Mouse (Mus musculus) forebrain, embryonic 13.5 days (tissue): ENCODE measurements around the gene Cdk17. TPM values are rescaled to one million over a fixed set of nuclear protein-coding genes. Genes with fewer than 3 reads are reported as not detected.

Source experiments
- ATAC-seq: fragments of 200-750 bp; cut with Nextera tagmentation; 2 replicates; pipeline ENCODE4 v1.8.0; 2017
- H3K27ac ChIP-seq: fragments of 300-500 bp; sonication (generic); 2 replicates; pipeline ENCODE4 v1.5.1; 2015; ENCODE audit warnings: inconsistent platforms, mild to moderate bottlenecking, moderate library complexity
- H3K27me3 ChIP-seq: fragments of 300-500 bp; sonication (generic); 2 replicates; pipeline ENCODE4 v1.6.1; 2015; ENCODE audit warnings: mild to moderate bottlenecking, inconsistent platforms
- H3K36me3 ChIP-seq: fragments of 300-500 bp; sonication (generic); 2 replicates; pipeline ENCODE4 v1.6.1; 2015; ENCODE audit warnings: mild to moderate bottlenecking, inconsistent platforms; ENCODE audit not compliant: poor library complexity, severe bottlenecking
- H3K4me1 ChIP-seq: fragments of 300-500 bp; sonication (generic); 2 replicates; pipeline ENCODE4 v1.6.1; 2015; ENCODE audit warnings: inconsistent platforms
- H3K4me2 ChIP-seq: fragments of 300-500 bp; sonication (generic); 2 replicates; pipeline ENCODE4 v1.6.1; 2015; ENCODE audit warnings: inconsistent platforms, mild to moderate bottlenecking, moderate library complexity
- H3K4me3 ChIP-seq: fragments of 300-500 bp; sonication (generic); 2 replicates; pipeline ENCODE4 v1.5.1; 2015; ENCODE audit warnings: mild to moderate bottlenecking, inconsistent platforms
- H3K9ac ChIP-seq: fragments of 300-500 bp; sonication (generic); 2 replicates; pipeline ENCODE4 v1.6.1; 2015; ENCODE audit warnings: mild to moderate bottlenecking, inconsistent platforms
- H3K9me3 ChIP-seq: fragments of 300-500 bp; sonication (generic); replicated peaks from 2 replicates; pipeline ENCODE4 v1.6.1; 2016; ENCODE audit warnings: inconsistent platforms
- WGBS: fragments of 180-500 bp; shearing (Covaris S2); methylation state at CpG from one replicate; pipeline ENCODE4 v1.1.7; 2015; 5-methylcytosine and 5-hydroxymethylcytosine counted together
- polyA plus RNA-seq: library from polyadenylated mRNA; unstranded; fragments of >200 nt; fragmentation: Nextera tagmentation; extraction: Ambion mirVana; gene quantifications from 2 replicates; pipeline ENCODE4 v1.2.1, GENCODE M21; 2015

The Cdk17 gene
- polyA plus RNA-seq, 1 experiment from 2014 or later, result 39.3 TPM

- H3K36me3 ChIP-seq, result no peaks in the 10 kb centered on the region; the same call in 1 of the 2 replicates
- no peak overlapping the region; the same call in 1 of the 2 replicates for H3K9ac ChIP-seq
- peak; percentile 74 for ATAC-seq
- H3K4me1 ChIP-seq, result peaks cover 61% of the 10 kb centered on the region
- H3K9me3 ChIP-seq, result no peaks in the 10 kb centered on the region
- H3K4me2 ChIP-seq, result peak overlapping the region; percentile 56
- no peaks in the 10 kb centered on the region for H3K27me3 ChIP-seq
- H3K4me3 ChIP-seq, result 0 out of 2 replicates have a peak overlapping the region, but pooled peaks have one; percentile 6
- 17% methylated on average over 16 of the region's 16 CpGs for WGBS
- H3K27ac ChIP-seq, result peak overlapping the region; percentile 80
Measured at GRCm38 (mm10) chr10:93261132-93261980, 100.7 kb downstream of the Cdk17 start.

GRCm38 (mm10) chr10:93261981-93262499 is 101.4 kb downstream of the Cdk17 start:
- peak; percentile 62 for ATAC-seq
- peaks cover 54% of the 10 kb centered on the region for H3K4me1 ChIP-seq
- H3K4me2 ChIP-seq, result peak overlapping the region; percentile 56
- no peaks in the 10 kb centered on the region for H3K27me3 ChIP-seq
- H3K9ac ChIP-seq, result no peak overlapping the region; the same call in 1 of the 2 replicates
- H3K27ac ChIP-seq, result peak overlapping the region; percentile 80
- no peaks in the 10 kb centered on the region for H3K9me3 ChIP-seq
- H3K36me3 ChIP-seq, result no peaks in the 10 kb centered on the region; the same call in 1 of the 2 replicates
- WGBS, result 9% methylated on average over 15 of the region's 15 CpGs
- H3K4me3 ChIP-seq, result 0 out of 2 replicates have a peak overlapping the region, but pooled peaks have one; percentile 6

- ATAC-seq, result peak; percentile 52
- Histone ChIP-seq H3K36me3 (no peaks in the 10 kb centered on the region; the same call in 1 of the 2 replicates), H3K27ac (peak overlapping the region; percentile 66), H3K9ac (0 out of 2 replicates have a peak overlapping the region, but pooled peaks have one; percentile 35), H3K4me3 (no peak overlapping the region), H3K9me3 (no peaks in the 10 kb centered on the region), H3K4me2 (peak overlapping the region; percentile 33), H3K4me1 (peaks cover 52% of the 10 kb centered on the region), H3K27me3 (no peaks in the 10 kb centered on the region)
- 14% methylated on average over 8 of the region's 8 CpGs for WGBS
Measured at GRCm38 (mm10) chr10:93263431-93263830, 102.8 kb downstream of the Cdk17 start.

- peak overlapping the region; percentile 33; the same call in 1 of the 2 replicates for H3K4me2 ChIP-seq
- WGBS, result 62% methylated on average over 5 of the region's 5 CpGs
- H3K9ac ChIP-seq, result no peak overlapping the region
- H3K27me3 ChIP-seq, result no peaks in the 10 kb centered on the region
- H3K4me3 ChIP-seq, result no peak overlapping the region
- peaks cover 52% of the 10 kb centered on the region for H3K4me1 ChIP-seq
- H3K36me3 ChIP-seq, result no peaks in the 10 kb centered on the region; the same call in 1 of the 2 replicates
- no peaks in the 10 kb centered on the region for H3K9me3 ChIP-seq
- no peak for ATAC-seq
- peak overlapping the region; percentile 66 for H3K27ac ChIP-seq
Measured at GRCm38 (mm10) chr10:93264001-93264400, 103.3 kb downstream of the Cdk17 start.

GRCm38 (mm10) chr10:93265833-93266232 is 105.2 kb downstream of the Cdk17 start:
- ATAC-seq, result no peak
- H3K27ac ChIP-seq, result no peak overlapping the region
- peaks cover 45% of the 10 kb centered on the region for H3K4me1 ChIP-seq
- H3K9ac ChIP-seq, result no peak overlapping the region
- WGBS, result 83% methylated on average over 9 of the region's 9 CpGs
- no peaks in the 10 kb centered on the region for H3K9me3 ChIP-seq
- no peak overlapping the region for H3K4me3 ChIP-seq
- no peak overlapping the region for H3K4me2 ChIP-seq
- H3K36me3 ChIP-seq, result no peaks in the 10 kb centered on the region; the same call in 1 of the 2 replicates
- H3K27me3 ChIP-seq, result no peaks in the 10 kb centered on the region

GRCm38 (mm10) chr10:93266521-93266920 is 105.8 kb downstream of the Cdk17 start:
- WGBS, result 93% methylated on average over 7 of the region's 7 CpGs
- Histone ChIP-seq H3K27ac (no peak overlapping the region), H3K4me1 (peaks cover 38% of the 10 kb centered on the region), H3K4me3 (no peak overlapping the region), H3K27me3 (no peaks in the 10 kb centered on the region), H3K4me2 (no peak overlapping the region), H3K9me3 (no peaks in the 10 kb centered on the region), H3K36me3 (no peaks in the 10 kb centered on the region; the same call in 1 of the 2 replicates), H3K9ac (no peak overlapping the region)
- no peak for ATAC-seq

- no peak overlapping the region for H3K27ac ChIP-seq
- ATAC-seq, result no peak
- no peak overlapping the region for H3K4me2 ChIP-seq
- no peak overlapping the region for H3K9ac ChIP-seq
- no peak overlapping the region for H3K4me3 ChIP-seq
- H3K4me1 ChIP-seq, result peaks cover 30% of the 10 kb centered on the region
- H3K27me3 ChIP-seq, result no peaks in the 10 kb centered on the region
- H3K9me3 ChIP-seq, result no peaks in the 10 kb centered on the region
- H3K36me3 ChIP-seq, result no peaks in the 10 kb centered on the region; the same call in 1 of the 2 replicates
- 83% methylated on average over 5 of the region's 5 CpGs for WGBS
Measured at GRCm38 (mm10) chr10:93267509-93267908, 106.8 kb downstream of the Cdk17 start.

GRCm38 (mm10) chr10:93268339-93268738 is 107.7 kb downstream of the Cdk17 start:
- Histone ChIP-seq H3K27ac (no peak overlapping the region), H3K36me3 (no peaks in the 10 kb centered on the region; the same call in 1 of the 2 replicates), H3K9me3 (no peaks in the 10 kb centered on the region), H3K4me2 (no peak overlapping the region), H3K4me1 (peaks cover 30% of the 10 kb centered on the region), H3K4me3 (no peak overlapping the region), H3K27me3 (no peaks in the 10 kb centered on the region), H3K9ac (no peak overlapping the region)
- ATAC-seq, result no peak
- WGBS, result 96% methylated on average over 3 of the region's 3 CpGs

GRCm38 (mm10) chr10:93269744-93270143 is 109.1 kb downstream of the Cdk17 start:
- no peak overlapping the region for H3K27ac ChIP-seq

GRCm38 (mm10) chr10:93270889-93271460 is 110.3 kb downstream of the Cdk17 start:
- H3K4me3 ChIP-seq, result no peak overlapping the region
- peaks cover 40% of the 10 kb centered on the region for H3K4me1 ChIP-seq
- H3K9ac ChIP-seq, result no peak overlapping the region
- H3K4me2 ChIP-seq, result no peak overlapping the region
- no peaks in the 10 kb centered on the region for H3K9me3 ChIP-seq
- 89% methylated on average over 6 of the region's 6 CpGs for WGBS
- H3K27ac ChIP-seq, result no peak overlapping the region
- H3K27me3 ChIP-seq, result no peaks in the 10 kb centered on the region
- no peak for ATAC-seq
- no peaks in the 10 kb centered on the region; the same call in 1 of the 2 replicates for H3K36me3 ChIP-seq

More at GRCm38 (mm10) chr10:93269744-93270143, 109.1 kb downstream of the Cdk17 start:
- Histone ChIP-seq H3K27me3 (no peaks in the 10 kb centered on the region), H3K4me1 (peaks cover 28% of the 10 kb centered on the region), H3K36me3 (no peaks in the 10 kb centered on the region; the same call in 1 of the 2 replicates), H3K9ac (no peak overlapping the region), H3K4me2 (no peak overlapping the region), H3K9me3 (no peaks in the 10 kb centered on the region), H3K4me3 (no peak overlapping the region)
- 81% methylated on average over 4 of the region's 4 CpGs for WGBS
- no peak for ATAC-seq

GRCm38 (mm10) chr10:93271831-93272230 is 111.2 kb downstream of the Cdk17 start:
- Histone ChIP-seq H3K36me3 (no peaks in the 10 kb centered on the region), H3K27ac (no peak overlapping the region), H3K27me3 (no peaks in the 10 kb centered on the region), H3K4me2 (no peak overlapping the region), H3K4me1 (peaks cover 48% of the 10 kb centered on the region), H3K9me3 (no peaks in the 10 kb centered on the region), H3K4me3 (no peak overlapping the region), H3K9ac (no peak overlapping the region)
- no peak for ATAC-seq
- WGBS, result 88% methylated on average over 7 of the region's 7 CpGs
